Mouse (Mus musculus): ENCODE results near the gene Tifab. TPM values are rescaled to one million over a fixed set of nuclear protein-coding genes. Genes with fewer than 3 reads are reported as not detected.

Gene Tifab
- 0.74 TPM for polyA plus RNA-seq (2017; shearing (Covaris generic))

GRCm38 (mm10) chr13:56178416-56179035 is at the start of gene Tifab:
Gene Tifab, minus strand, starts transcription at chr13:56178885.

GRCm38 (mm10) chr13:56136200-56136599 is 42.5 kb downstream of the Tifab start, which contains the start of gene H2afy:
Gene H2afy, minus strand, starts transcription at chr13:56136361.

Other genes starting within 250 kb of the Tifab start
- gene H2afy, start 42.5 kb downstream of the Tifab start, polyA plus RNA-seq (2017; shearing (Covaris generic)): 79.4 TPM
- not detected for gene Neurog1, start 73.3 kb upstream of the Tifab start, polyA plus RNA-seq (2017; shearing (Covaris generic))
- not detected for gene Cxcl14, start 117.7 kb upstream of the Tifab start, polyA plus RNA-seq (2017; shearing (Covaris generic))
- not detected for gene Gm3045, start 247.7 kb upstream of the Tifab start, polyA plus RNA-seq (2017; shearing (Covaris generic))

All from inflammation-experienced regulatory T-cells, adult 16 weeks (primary cell).